Mouse (Mus musculus) ovary, postnatal 14 days (tissue): ENCODE measurements around the gene Nthl1.

Experiments
- DNase-seq: peaks from one replicate; pipeline ENCODE4 v3.0.0; 2022; ENCODE audit warnings: low spot score

The Nthl1 gene

GRCm38 (mm10) chr17:24632167-24632812 lies at the start of gene Nthl1, which contains the start of gene Tsc2:
TSS of gene Nthl1 (plus strand) at chr17:24632680.
TSS of gene Tsc2 (minus strand) at chr17:24632630.
- peak; percentile 71 for DNase-seq

- DNase-seq: no peak
Observed at GRCm38 (mm10) chr17:24583599-24584460, 48.6 kb upstream of the Nthl1 start.

- DNase-seq: no peak
Observed at GRCm38 (mm10) chr17:24584520-24584919, 48.0 kb upstream of the Nthl1 start.

- DNase-seq: no peak
Observed at GRCm38 (mm10) chr17:24586532-24586931, 45.9 kb upstream of the Nthl1 start.

GRCm38 (mm10) chr17:24590943-24591342 lies 41.5 kb upstream of the Nthl1 start:
- DNase-seq: no peak

GRCm38 (mm10) chr17:24591695-24592094 lies 40.8 kb upstream of the Nthl1 start:
- DNase-seq: no peak

GRCm38 (mm10) chr17:24593248-24593647 lies 39.2 kb upstream of the Nthl1 start:
- DNase-seq: no peak

GRCm38 (mm10) chr17:24593992-24594890 lies 38.2 kb upstream of the Nthl1 start:
- DNase-seq: no peak

- DNase-seq: no peak
Observed at GRCm38 (mm10) chr17:24595126-24596072, 37.1 kb upstream of the Nthl1 start.

GRCm38 (mm10) chr17:24596073-24596466 lies 36.4 kb upstream of the Nthl1 start:
- DNase-seq: no peak

- DNase-seq: no peak
Observed at GRCm38 (mm10) chr17:24596471-24597183, 35.9 kb upstream of the Nthl1 start.

- no peak for DNase-seq
Observed at GRCm38 (mm10) chr17:24597989-24598388, 34.5 kb upstream of the Nthl1 start.

- no peak for DNase-seq
Observed at GRCm38 (mm10) chr17:24600502-24600901, 32.0 kb upstream of the Nthl1 start.

- DNase-seq: no peak
Observed at GRCm38 (mm10) chr17:24603961-24604360, 28.5 kb upstream of the Nthl1 start.

- DNase-seq: no peak
Observed at GRCm38 (mm10) chr17:24604557-24604956, 27.9 kb upstream of the Nthl1 start.

- no peak for DNase-seq
Observed at GRCm38 (mm10) chr17:24608370-24608769, 24.1 kb upstream of the Nthl1 start.

GRCm38 (mm10) chr17:24608874-24609273 lies 23.6 kb upstream of the Nthl1 start:
- no peak for DNase-seq

- DNase-seq: no peak
Observed at GRCm38 (mm10) chr17:24610711-24611110, 21.8 kb upstream of the Nthl1 start.

- no peak for DNase-seq
Observed at GRCm38 (mm10) chr17:24617561-24618194, 14.8 kb upstream of the Nthl1 start.

GRCm38 (mm10) chr17:24625472-24625871 lies 7.0 kb upstream of the Nthl1 start:
- DNase-seq: no peak
